Mouse (Mus musculus): ENCODE results near the gene Rab10. TPM values are rescaled to one million over a fixed set of nuclear protein-coding genes. Genes with fewer than 3 reads are reported as not detected.

Gene Rab10
- polyA plus RNA-seq, 2 experiments: 79.4 to 94.7 TPM

DNA sequence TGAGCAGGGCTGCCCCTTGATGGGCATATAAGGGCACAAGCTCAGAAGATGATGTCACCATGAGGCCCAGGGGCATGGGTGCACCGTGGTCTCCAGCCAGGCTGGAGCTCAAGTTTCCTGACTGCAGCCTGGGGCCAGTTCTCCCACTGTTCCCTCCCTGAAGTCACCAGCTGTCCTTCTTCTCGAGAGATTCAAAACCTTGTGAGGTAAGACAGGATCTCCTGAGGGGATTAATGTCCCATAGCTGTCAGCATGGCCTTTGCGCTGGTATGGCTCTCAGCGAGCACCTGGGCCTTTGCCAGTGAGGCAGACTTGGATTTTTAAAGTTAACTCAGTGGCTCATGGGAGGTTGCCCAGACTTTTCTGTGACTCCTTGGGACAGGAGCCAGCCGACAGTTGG is 40.4 kb upstream of the Rab10 start:
- 62% methylated on average over 5 of the region's 5 CpGs for WGBS
- ATAC-seq (ENCODE audit: low FRiP score, low read depth): no peak
- Histone ChIP-seq H3K4me1 (ENCODE audit: control insufficient read depth, insufficient read depth, low read length) (no peaks in the 10 kb centered on the region), H3K4me2 (replicated peaks; ENCODE audit: low read depth, low read length, severe bottlenecking) (no peak overlapping the region), H3K4me3 (replicated peaks; ENCODE audit: low read length) (no peak overlapping the region), H3K27me3 (ENCODE audit: control insufficient read depth, insufficient read depth, low read length) (no peaks in the 10 kb centered on the region), H3K9me3 (ENCODE audit: control insufficient read depth, low read length) (no peaks in the 10 kb centered on the region), H3K27ac (replicated peaks; ENCODE audit: low read depth, low read length) (no peak overlapping the region), H3K36me3 (ENCODE audit: control insufficient read depth, insufficient read depth, low read length) (no peaks in the 10 kb centered on the region), H3K9ac (ENCODE audit: low read depth, low read length, severe bottlenecking) (no peak overlapping the region)
- DNase-seq (ENCODE audit: low spot score): no peak
- TF ChIP-seq POLR2A (IDR thresholded peaks at IDR 0.05; ENCODE audit: borderline replicate concordance, extremely low read depth, insufficient read depth, insufficient read length): no peak

DNA sequence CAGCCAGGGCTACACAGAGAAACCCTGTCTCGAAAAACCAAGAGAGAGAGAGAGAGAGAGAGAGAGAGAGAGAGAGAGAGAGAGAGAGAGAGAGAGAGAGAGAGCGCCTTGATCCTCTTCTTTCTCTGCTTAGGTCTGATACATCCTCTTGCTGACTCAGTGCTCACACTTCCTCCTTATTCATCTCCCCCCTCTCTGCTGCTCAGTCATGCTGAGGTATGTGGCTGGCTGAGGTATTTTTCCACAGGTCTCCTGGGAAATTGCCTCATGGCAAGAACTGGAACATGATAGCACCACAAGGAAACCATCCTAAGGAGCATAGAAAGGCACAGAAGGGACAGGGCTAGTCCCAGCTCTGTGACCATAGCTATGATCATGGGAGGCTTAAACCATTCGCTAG is 39.6 kb upstream of the Rab10 start:
- no peak for ATAC-seq (ENCODE audit: low FRiP score, low read depth)
- H3K9ac ChIP-seq (ENCODE audit: low read depth, low read length, severe bottlenecking): no peak overlapping the region
- no peak for TF ChIP-seq POLR2A (IDR thresholded peaks at IDR 0.05; ENCODE audit: borderline replicate concordance, extremely low read depth, insufficient read depth, insufficient read length)
- H3K4me2 ChIP-seq (replicated peaks; ENCODE audit: low read depth, low read length, severe bottlenecking): no peak overlapping the region
- 89% methylated on average over 3 of the region's 3 CpGs for WGBS
- H3K27me3 ChIP-seq (ENCODE audit: control insufficient read depth, insufficient read depth, low read length): no peaks in the 10 kb centered on the region
- no peaks in the 10 kb centered on the region for H3K9me3 ChIP-seq (ENCODE audit: control insufficient read depth, low read length)
- no peaks in the 10 kb centered on the region for H3K36me3 ChIP-seq (ENCODE audit: control insufficient read depth, insufficient read depth, low read length)
- no peak for DNase-seq (ENCODE audit: low spot score)
- no peak overlapping the region for H3K4me3 ChIP-seq (replicated peaks; ENCODE audit: low read length)
- H3K27ac ChIP-seq (replicated peaks; ENCODE audit: low read depth, low read length): no peak overlapping the region
- H3K4me1 ChIP-seq (ENCODE audit: control insufficient read depth, insufficient read depth, low read length): no peaks in the 10 kb centered on the region

DNA sequence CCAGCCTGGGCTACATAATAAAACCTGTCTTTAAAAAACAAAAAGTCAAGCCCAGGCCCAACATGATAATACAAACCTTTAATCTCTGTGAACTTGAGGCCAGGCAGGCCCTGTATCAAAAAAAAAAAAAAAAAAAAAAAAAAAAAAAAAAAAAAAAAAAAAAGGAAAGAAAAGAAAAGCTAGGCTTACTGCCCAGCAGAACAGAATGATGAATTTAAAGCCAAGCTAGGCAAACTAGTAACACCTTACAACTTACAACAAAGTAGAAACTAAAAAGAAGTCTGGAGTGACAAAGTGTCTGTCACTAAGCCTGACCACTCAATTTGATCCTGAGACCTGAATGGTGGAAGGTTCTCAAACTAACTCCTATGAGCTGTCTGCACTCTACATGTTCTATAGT is 37.9 kb upstream of the Rab10 start:
- H3K27me3 ChIP-seq (ENCODE audit: control insufficient read depth, insufficient read depth, low read length): no peaks in the 10 kb centered on the region
- DNase-seq (ENCODE audit: low spot score) (no peak), ATAC-seq (ENCODE audit: low FRiP score, low read depth) (no peak)

DNA sequence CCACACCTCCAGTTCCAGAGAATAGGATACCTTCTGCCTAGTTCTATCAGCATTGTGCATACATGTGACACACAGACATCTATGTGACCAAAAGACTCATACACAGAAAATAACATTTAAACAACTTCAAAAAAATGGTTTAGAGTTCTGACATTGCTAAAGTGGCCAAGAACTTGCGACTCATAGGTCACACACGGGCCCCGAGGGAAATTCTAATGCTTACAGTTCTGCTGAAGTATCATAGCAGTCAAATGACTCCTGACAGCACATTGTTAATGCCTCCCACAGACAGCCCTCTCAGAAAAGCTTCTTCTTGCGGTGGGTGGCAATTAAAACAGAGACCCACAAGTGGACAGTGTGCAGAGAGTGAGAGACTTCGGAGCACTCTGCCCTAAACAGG is 35.3 kb upstream of the Rab10 start:
- DNase-seq (ENCODE audit: low spot score) (no peak), ATAC-seq (ENCODE audit: low FRiP score, low read depth) (no peak)
- TF ChIP-seq POLR2A (IDR thresholded peaks at IDR 0.05; ENCODE audit: borderline replicate concordance, extremely low read depth, insufficient read depth, insufficient read length): no peak
- H3K27ac ChIP-seq (replicated peaks; ENCODE audit: low read depth, low read length): no peak overlapping the region
- H3K4me1 ChIP-seq (ENCODE audit: control insufficient read depth, insufficient read depth, low read length): no peaks in the 10 kb centered on the region
- no peaks in the 10 kb centered on the region for H3K27me3 ChIP-seq (ENCODE audit: control insufficient read depth, insufficient read depth, low read length)
- H3K36me3 ChIP-seq (ENCODE audit: control insufficient read depth, insufficient read depth, low read length): no peaks in the 10 kb centered on the region
- no peaks in the 10 kb centered on the region for H3K9me3 ChIP-seq (ENCODE audit: control insufficient read depth, low read length)
- H3K4me3 ChIP-seq (replicated peaks; ENCODE audit: low read length): no peak overlapping the region
- no peak overlapping the region for H3K9ac ChIP-seq (ENCODE audit: low read depth, low read length, severe bottlenecking)
- H3K4me2 ChIP-seq (replicated peaks; ENCODE audit: low read depth, low read length, severe bottlenecking): no peak overlapping the region
- 75% methylated on average over 5 of the region's 5 CpGs for WGBS

More for the DNA sequence above, 37.9 kb upstream of the Rab10 start:
- Histone ChIP-seq H3K9me3 (ENCODE audit: control insufficient read depth, low read length) (no peaks in the 10 kb centered on the region), H3K9ac (ENCODE audit: low read depth, low read length, severe bottlenecking) (no peak overlapping the region), H3K4me2 (replicated peaks; ENCODE audit: low read depth, low read length, severe bottlenecking) (no peak overlapping the region), H3K4me3 (replicated peaks; ENCODE audit: low read length) (no peak overlapping the region), H3K4me1 (ENCODE audit: control insufficient read depth, insufficient read depth, low read length) (no peaks in the 10 kb centered on the region), H3K27ac (replicated peaks; ENCODE audit: low read depth, low read length) (no peak overlapping the region), H3K36me3 (ENCODE audit: control insufficient read depth, insufficient read depth, low read length) (no peaks in the 10 kb centered on the region)
- no peak for TF ChIP-seq POLR2A (IDR thresholded peaks at IDR 0.05; ENCODE audit: borderline replicate concordance, extremely low read depth, insufficient read depth, insufficient read length)

DNA sequence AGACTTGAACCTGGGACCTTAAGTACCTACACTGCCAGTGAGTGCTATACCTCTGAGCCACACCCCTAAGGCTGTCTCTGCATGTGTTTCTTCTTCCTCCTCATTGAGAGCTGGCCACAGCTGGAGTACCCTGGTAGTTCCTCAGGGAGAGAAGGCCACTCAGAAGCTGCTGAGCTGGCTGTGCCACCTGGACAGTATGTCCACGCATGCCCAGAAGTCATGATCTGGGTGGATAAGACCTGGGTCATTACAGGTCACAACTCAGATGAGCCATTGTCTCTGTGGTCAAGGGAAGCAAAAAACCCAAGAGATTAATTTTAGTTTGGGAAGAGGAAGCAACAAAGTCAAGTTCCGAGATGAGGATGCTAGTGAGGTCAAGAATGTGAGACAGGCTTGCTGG is 34.4 kb upstream of the Rab10 start:
- 84% methylated on average over 2 of the region's 2 CpGs for WGBS
- ATAC-seq (ENCODE audit: low FRiP score, low read depth): no peak
- H3K36me3 ChIP-seq (ENCODE audit: control insufficient read depth, insufficient read depth, low read length): no peaks in the 10 kb centered on the region

DNA sequence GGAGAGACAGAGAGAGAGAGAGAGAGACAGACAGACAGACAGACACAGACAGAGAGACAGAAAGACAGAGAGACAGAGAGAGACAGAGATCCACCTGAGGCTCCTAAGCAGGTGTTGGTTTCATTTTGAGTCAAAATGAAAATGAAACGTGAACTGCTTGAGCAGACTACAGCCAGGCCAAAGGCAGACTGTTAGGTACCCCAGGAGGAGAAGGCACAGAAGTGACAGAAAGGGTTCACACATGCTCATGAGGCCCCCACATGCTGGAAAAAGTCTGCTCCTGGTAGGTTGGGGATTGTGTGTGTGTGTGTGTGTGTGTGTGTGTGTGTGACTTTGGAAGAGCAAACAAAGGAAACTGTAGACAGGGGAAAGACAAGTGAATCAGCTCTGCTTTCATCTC is 29.2 kb upstream of the Rab10 start:
- ATAC-seq (ENCODE audit: low FRiP score, low read depth) (no peak), DNase-seq (ENCODE audit: low spot score) (no peak)
- Histone ChIP-seq H3K9me3 (ENCODE audit: control insufficient read depth, low read length) (no peaks in the 10 kb centered on the region), H3K9ac (ENCODE audit: low read depth, low read length, severe bottlenecking) (no peak overlapping the region), H3K4me2 (replicated peaks; ENCODE audit: low read depth, low read length, severe bottlenecking) (no peak overlapping the region), H3K4me3 (replicated peaks; ENCODE audit: low read length) (no peak overlapping the region), H3K4me1 (ENCODE audit: control insufficient read depth, insufficient read depth, low read length) (no peaks in the 10 kb centered on the region), H3K27ac (replicated peaks; ENCODE audit: low read depth, low read length) (no peak overlapping the region), H3K36me3 (ENCODE audit: control insufficient read depth, insufficient read depth, low read length) (no peaks in the 10 kb centered on the region), H3K27me3 (ENCODE audit: control insufficient read depth, insufficient read depth, low read length) (no peaks in the 10 kb centered on the region)
- WGBS: 61% methylated on average over 1 of the region's 1 CpGs
- TF ChIP-seq POLR2A (IDR thresholded peaks at IDR 0.05; ENCODE audit: borderline replicate concordance, extremely low read depth, insufficient read depth, insufficient read length): no peak

More for the DNA sequence above, 34.4 kb upstream of the Rab10 start:
- H3K27ac ChIP-seq (replicated peaks; ENCODE audit: low read depth, low read length): no peak overlapping the region
- DNase-seq (ENCODE audit: low spot score): no peak
- H3K27me3 ChIP-seq (ENCODE audit: control insufficient read depth, insufficient read depth, low read length): no peaks in the 10 kb centered on the region
- no peak overlapping the region for H3K9ac ChIP-seq (ENCODE audit: low read depth, low read length, severe bottlenecking)
- H3K4me1 ChIP-seq (ENCODE audit: control insufficient read depth, insufficient read depth, low read length): no peaks in the 10 kb centered on the region
- H3K4me3 ChIP-seq (replicated peaks; ENCODE audit: low read length): no peak overlapping the region
- H3K9me3 ChIP-seq (ENCODE audit: control insufficient read depth, low read length): no peaks in the 10 kb centered on the region
- no peak for TF ChIP-seq POLR2A (IDR thresholded peaks at IDR 0.05; ENCODE audit: borderline replicate concordance, extremely low read depth, insufficient read depth, insufficient read length)
- no peak overlapping the region for H3K4me2 ChIP-seq (replicated peaks; ENCODE audit: low read depth, low read length, severe bottlenecking)
